Mouse (Mus musculus) hindbrain, embryonic 12.5 days (tissue): ENCODE measurements around the gene Abcf2. TPM values are rescaled to one million over a fixed set of nuclear protein-coding genes. Genes with fewer than 3 reads are reported as not detected.

Experiments used
- microRNA counts: library from miRNA; unstranded; fragments of <30 nt; microRNA quantifications from one replicate; lab custom pipeline; 2017
- microRNA-seq: library from miRNA; unstranded; fragments of <30 nt; microRNA quantifications from one replicate; pipeline ENCODE4, GENCODE M21; 2017
- polyA plus RNA-seq: library from polyadenylated mRNA; unstranded; fragments of >200 nt; fragmentation: Nextera tagmentation; extraction: Ambion mirVana; gene quantifications from 2 replicates; pipeline ENCODE4 v1.2.1, GENCODE M21; 2016

Gene Abcf2
- polyA plus RNA-seq, 1 experiment from 2014 or later, result 108 TPM

MicroRNAs encoded within 50 kb of the gene (microRNA counts, 519-probe panel; counts per million panel counts)
- microRNA mmu-miR-671-3p (lab: Ali Mortazavi, UCI) (470 counts per million, percentile 58 among the panel's probes with 10 or more counts), microRNA mmu-miR-671-5p (lab: Ali Mortazavi, UCI) (470 counts per million, percentile 58 among the panel's probes with 10 or more counts)

Small RNAs within 50 kb of the gene (microRNA-seq; reads per million reads assigned to microRNA genes)
- 684 reads per million, percentile 70 among the genes with 10 or more reads in this experiment for gene Mir671

Other genes with a start within 250 kb of the Abcf2 start
- 14.6 and 17.4 TPM in 2 replicates for gene Kcnh2, start 225.9 kb downstream of the Abcf2 start, polyA plus RNA-seq
- gene Nos3, start 212.7 kb downstream of the Abcf2 start, polyA plus RNA-seq, result 8.8 and 9.0 TPM in 2 replicates
- 0.35 and 0.46 TPM in 2 replicates for gene Atg9b, start 185.3 kb downstream of the Abcf2 start, polyA plus RNA-seq
- gene Abcb8, start 183.8 kb downstream of the Abcf2 start, polyA plus RNA-seq, result 38.7 and 43.5 TPM in 2 replicates
- 1.0 and 1.2 TPM in 2 replicates for gene Asic3, start 164.1 kb downstream of the Abcf2 start, polyA plus RNA-seq
- 61.0 and 63.8 TPM in 2 replicates for gene Cdk5, start 153.9 kb downstream of the Abcf2 start, polyA plus RNA-seq
- gene Slc4a2, start 153.6 kb downstream of the Abcf2 start, polyA plus RNA-seq, result 38.1 and 39.9 TPM in 2 replicates
- gene Fastk, start 132.2 kb downstream of the Abcf2 start, polyA plus RNA-seq, result 109 and 113 TPM in 2 replicates
- 32.6 and 36.7 TPM in 2 replicates for gene Tmub1, start 129.6 kb downstream of the Abcf2 start, polyA plus RNA-seq
- 83.7 and 86.2 TPM in 2 replicates for gene Agap3, start 125.3 kb downstream of the Abcf2 start, polyA plus RNA-seq
- gene Gbx1, start 50.3 kb downstream of the Abcf2 start, polyA plus RNA-seq, result 5.6 and 6.7 TPM in 2 replicates
- 0.32 and 0.42 TPM in 2 replicates for gene Asb10, start 36.5 kb downstream of the Abcf2 start, polyA plus RNA-seq
- not detected in 2 replicates for gene 4931409K22Rik, start 20.7 kb downstream of the Abcf2 start, polyA plus RNA-seq
- gene Chpf2, start 9.3 kb upstream of the Abcf2 start, polyA plus RNA-seq, result 22.3 and 23.1 TPM in 2 replicates
- 78.4 and 83.2 TPM in 2 replicates for gene Smarcd3, start 46.9 kb upstream of the Abcf2 start, polyA plus RNA-seq
- gene Nub1, start 108.1 kb upstream of the Abcf2 start, polyA plus RNA-seq, result 40.3 and 42.3 TPM in 2 replicates
- 17.7 and 21.0 TPM in 2 replicates for gene Wdr86, start 153.3 kb upstream of the Abcf2 start, polyA plus RNA-seq
- gene Crygn, start 180.5 kb upstream of the Abcf2 start, polyA plus RNA-seq, result 4.7 TPM in 1 of 2 replicates, not detected in the other